Mouse (Mus musculus) kidney, adult 2 months (tissue): ENCODE measurements at regions not wholly inside any gene's neighbourhood (a gene's known extent, or its start where the extent isn't known, plus 50 kb on each side); places are given as distances from the start of the nearest gene placed in this dataset.

ENCODE experiments used
- DNase-seq: peaks from one replicate; pipeline ENCODE4 v3.0.0; 2021
- H3K27ac ChIP-seq: fragments of 200-500 bp; 2 replicates; pipeline ENCODE4 v1.5.1; 2012; ENCODE audit warnings: low read depth, low read length, control low read depth, inconsistent platforms; ENCODE audit not compliant: insufficient read depth
- H3K27me3 ChIP-seq: fragments of 200-500 bp; replicated peaks from 2 replicates; pipeline ENCODE4 v1.6.1; 2012; ENCODE audit warnings: mild to moderate bottlenecking, moderate library complexity, low read length, inconsistent platforms; ENCODE audit not compliant: control insufficient read depth, insufficient read depth
- H3K36me3 ChIP-seq: fragments of 200-500 bp; 2 replicates; pipeline ENCODE4 v1.6.1; 2012; ENCODE audit warnings: mild to moderate bottlenecking, moderate library complexity, low read length, inconsistent platforms; ENCODE audit not compliant: control insufficient read depth, insufficient read depth
- H3K4me1 ChIP-seq: fragments of 200-500 bp; 2 replicates; pipeline ENCODE4 v1.6.1; 2011; ENCODE audit warnings: low read length; ENCODE audit not compliant: control insufficient read depth, insufficient read depth
- H3K4me3 ChIP-seq: fragments of 200-500 bp; 2 replicates; pipeline ENCODE4 v1.5.1; 2011; ENCODE audit warnings: mild to moderate bottlenecking, low read depth, low read length, control low read depth; ENCODE audit not compliant: insufficient read depth
- CTCF ChIP-seq: fragments of 200-500 bp; conservative IDR thresholded peaks from 2 replicates; pipeline ENCODE4 v1.5.1; 2011; ENCODE audit warnings: low read depth, mild to moderate bottlenecking, control low read depth, low read length, moderate library complexity, mixed read lengths; ENCODE audit not compliant: insufficient read depth, insufficient read length
- POLR2A ChIP-seq: fragments of 200-500 bp; IDR thresholded peaks from one replicate; pipeline ENCODE4 v1.6.1; 2011; ENCODE audit warnings: low read depth, low read length, control low read depth
- WGBS: fragments of 180-500 bp; shearing (Covaris S2); methylation state at CpG from one replicate; pipeline ENCODE4 v1.1.7; 2018; 5-methylcytosine and 5-hydroxymethylcytosine counted together

GRCm38 (mm10) chr5:45127971-45128370 lies 322.1 kb downstream of the Qdpr start:
- no peaks in the 10 kb centered on the region for H3K27me3 ChIP-seq
- H3K4me1 ChIP-seq, result no peaks in the 10 kb centered on the region
- H3K27ac ChIP-seq, result no peak overlapping the region
- 84% methylated on average over 8 of the region's 8 CpGs for WGBS
- DNase-seq, result no peak
- no peaks in the 10 kb centered on the region for H3K36me3 ChIP-seq
- TF ChIP-seq CTCF (no peak), POLR2A (no peak)
- H3K4me3 ChIP-seq, result no peak overlapping the region

GRCm38 (mm10) chr5:45121751-45122280 lies 322.3 kb upstream of the Ldb2 start:
- TF ChIP-seq POLR2A (no peak), CTCF (no peak)
- no peak overlapping the region for H3K4me3 ChIP-seq
- no peak for DNase-seq
- H3K27me3 ChIP-seq, result no peaks in the 10 kb centered on the region
- no peaks in the 10 kb centered on the region for H3K4me1 ChIP-seq
- H3K27ac ChIP-seq, result no peak overlapping the region
- whole genome bisulfite sequencing, result 83% methylated on average over 2 of the region's 2 CpGs
- H3K36me3 ChIP-seq, result no peaks in the 10 kb centered on the region

- no peaks in the 10 kb centered on the region for H3K36me3 ChIP-seq
- WGBS, result 95% methylated on average over 2 of the region's 2 CpGs
- no peaks in the 10 kb centered on the region for H3K4me1 ChIP-seq
- no peaks in the 10 kb centered on the region for H3K27me3 ChIP-seq
- H3K4me3 ChIP-seq, result no peak overlapping the region
- no peak for DNase-seq
- H3K27ac ChIP-seq, result no peak overlapping the region
- no peak for TF ChIP-seq CTCF
- TF ChIP-seq POLR2A, result no peak
Measured at GRCm38 (mm10) chr5:45119757-45120156, 320.3 kb upstream of the Ldb2 start.

GRCm38 (mm10) chr5:45111246-45111645 lies 311.8 kb upstream of the Ldb2 start:
- TF ChIP-seq POLR2A (no peak), CTCF (no peak)
- no peak for DNase-seq
- WGBS, result 72% methylated on average over 4 of the region's 4 CpGs
- Histone ChIP-seq H3K27me3 (no peaks in the 10 kb centered on the region), H3K4me3 (no peak overlapping the region), H3K36me3 (no peaks in the 10 kb centered on the region), H3K27ac (no peak overlapping the region), H3K4me1 (no peaks in the 10 kb centered on the region)

GRCm38 (mm10) chr5:45110797-45111196 lies 311.3 kb upstream of the Ldb2 start:
- Histone ChIP-seq H3K27me3 (no peaks in the 10 kb centered on the region), H3K4me3 (no peak overlapping the region), H3K27ac (no peak overlapping the region), H3K36me3 (no peaks in the 10 kb centered on the region), H3K4me1 (no peaks in the 10 kb centered on the region)
- DNase-seq, result no peak
- WGBS, result 50% methylated on average over 3 of the region's 3 CpGs
- TF ChIP-seq CTCF, result no peak
- TF ChIP-seq POLR2A, result no peak

- DNase-seq, result no peak
- TF ChIP-seq POLR2A (no peak), CTCF (no peak)
Measured at GRCm38 (mm10) chr5:45105236-45105816, 305.8 kb upstream of the Ldb2 start.

GRCm38 (mm10) chr5:45103763-45104428 lies 304.4 kb upstream of the Ldb2 start:
- no peaks in the 10 kb centered on the region for H3K36me3 ChIP-seq
- TF ChIP-seq POLR2A (no peak), CTCF (no peak)
- no peak for DNase-seq
- no peaks in the 10 kb centered on the region for H3K4me1 ChIP-seq
- WGBS, result 83% methylated on average over 6 of the region's 6 CpGs
- H3K4me3 ChIP-seq, result no peak overlapping the region
- H3K27ac ChIP-seq, result no peak overlapping the region
- H3K27me3 ChIP-seq, result no peaks in the 10 kb centered on the region

More at GRCm38 (mm10) chr5:45105236-45105816, 305.8 kb upstream of the Ldb2 start:
- Histone ChIP-seq H3K4me3 (no peak overlapping the region), H3K36me3 (no peaks in the 10 kb centered on the region), H3K4me1 (no peaks in the 10 kb centered on the region), H3K27ac (no peak overlapping the region), H3K27me3 (no peaks in the 10 kb centered on the region)
- WGBS, result 65% methylated on average over 9 of the region's 9 CpGs
